Mouse (Mus musculus) erythroblast, embryonic 14.5 days (primary cell): ENCODE results near the gene Lrig2.

Experiments used
- GATA1 ChIP-seq: IDR thresholded peaks from 2 replicates; pipeline ENCODE4 v1.6.1; 2012; ENCODE audit warnings: low read length, inconsistent platforms, mixed read lengths
- TAL1 ChIP-seq: IDR thresholded peaks from 3 replicates; pipeline ENCODE4 v1.6.1; 2012; ENCODE audit warnings: low read length, inconsistent platforms, mixed read lengths

DNA sequence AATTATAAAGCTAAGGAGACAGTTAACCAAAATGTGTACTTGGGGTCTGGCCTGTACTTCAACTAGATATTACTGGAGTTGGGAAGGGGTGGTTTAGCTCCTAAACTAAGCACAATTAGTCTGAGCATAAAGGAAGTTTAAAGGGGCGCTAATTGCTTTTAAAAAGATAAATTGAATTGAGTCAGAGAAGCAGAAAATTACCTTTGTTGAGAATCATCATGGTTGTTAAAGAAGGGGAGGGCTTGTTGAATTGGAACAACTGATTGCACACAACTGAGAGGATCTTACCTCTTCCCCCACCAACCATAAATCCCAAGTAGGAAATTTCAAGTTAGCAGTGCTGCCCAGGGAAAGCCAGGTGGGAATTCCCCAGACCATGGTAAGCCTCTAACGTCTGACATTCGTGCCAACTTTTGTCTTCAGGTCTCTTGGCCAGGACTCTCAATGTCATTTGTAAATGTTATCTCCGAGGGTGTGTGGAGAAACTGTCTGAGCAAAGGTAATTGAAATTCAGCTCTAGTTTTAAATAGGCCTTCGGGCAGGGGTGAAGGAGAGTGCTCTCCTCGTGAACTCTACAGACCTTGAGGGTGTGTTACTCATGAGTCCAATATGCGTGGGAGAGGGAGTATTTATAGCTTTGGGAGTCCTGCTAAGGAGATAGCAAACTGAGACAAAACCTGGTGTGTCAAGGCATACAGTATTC lies 159.2 kb downstream of the Lrig2 start:
- TF ChIP-seq TAL1 (no peak), GATA1 (no peak)
